Mouse (Mus musculus): Measurements from ENCODE around the gene Prdx3.
A peak's percentile ranks its signal among the peaks of the same experiment; 100 is the strongest.

Gene Prdx3

GRCm38 (mm10) chr19:60860868-60861700 is 13.3 kb downstream of the Prdx3 start, which contains the start of gene Sfxn4:
TSS of gene Sfxn4 (minus strand) at chr19:60861479.
- peak; percentile 93 for DNase-seq

GRCm38 (mm10) chr19:60845731-60846130 is 28.6 kb downstream of the Prdx3 start:
- DNase-seq, result no peak

GRCm38 (mm10) chr19:60843324-60843723 is 31.0 kb downstream of the Prdx3 start:
- DNase-seq, result no peak

GRCm38 (mm10) chr19:60837747-60838146 is 36.6 kb downstream of the Prdx3 start:
- peak; percentile 83 for DNase-seq

- DNase-seq, result no peak
Observed at GRCm38 (mm10) chr19:60818677-60819076, 55.7 kb downstream of the Prdx3 start.

Measured in kidney, postnatal 10 days (tissue).